Mouse (Mus musculus): ENCODE results near the gene Rita1. TPM values are rescaled to one million over a fixed set of nuclear protein-coding genes. Genes with fewer than 3 reads are reported as not detected.

The Rita1 gene
- polyA plus RNA-seq (2015; fragmentation: Illumina TruSeq; extraction: RNeasy Lipid Tissue Mini Kit (QIAGEN cat#74804); ENCODE audit: insufficient read depth, low replicate concordance) = 2.0 TPM

DNA sequence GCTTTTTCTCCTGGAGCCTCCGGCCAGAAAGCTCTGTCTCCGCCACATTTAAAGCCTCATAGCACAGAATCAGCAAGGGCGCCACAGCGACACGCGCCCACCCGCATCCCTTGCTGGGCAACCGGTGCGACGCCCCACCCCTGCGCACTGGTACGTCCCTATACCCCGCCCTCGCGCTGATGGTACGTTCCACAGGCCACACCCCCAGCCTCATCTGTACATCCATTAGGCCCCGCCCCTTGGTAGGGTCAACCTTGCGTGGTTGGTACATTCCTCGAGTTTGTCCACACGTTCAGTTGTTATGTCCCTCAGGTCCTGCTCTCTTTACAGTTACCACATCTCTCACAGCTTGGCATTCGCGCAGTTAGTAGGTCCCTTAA is at the start of gene Rita1, which contains the start of gene Ddx54:
Rita1 (minus strand) TSS at position 148 of the 380 bp plus-strand sequence.
Ddx54 (plus strand) TSS at position 298 of the 380 bp plus-strand sequence.

GRCm38 (mm10) chr5:120648569-120649373 is 36.4 kb upstream of the Rita1 start, which contains the start of gene Rasal1:
Gene Rasal1, plus strand, starts transcription at chr5:120648812.

DNA sequence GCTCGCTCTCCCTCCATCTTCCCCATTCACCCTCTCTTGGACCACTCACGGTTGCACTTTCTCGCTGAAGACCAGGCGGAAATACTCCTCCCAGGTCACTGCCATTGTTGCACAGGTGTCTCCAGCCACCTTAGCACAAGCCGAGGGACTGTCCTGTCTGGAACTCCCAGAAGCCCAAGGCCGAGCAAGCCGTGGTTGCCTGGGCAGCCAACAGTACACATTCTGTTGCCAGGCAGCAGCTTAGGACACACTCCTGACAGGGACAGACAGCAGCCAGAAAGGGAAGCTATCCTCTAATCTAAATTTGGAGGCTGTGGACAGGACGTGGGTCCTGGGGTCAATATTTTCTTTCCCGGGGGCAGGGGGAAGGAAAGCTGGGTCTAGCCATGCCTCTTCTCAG is 21.7 kb upstream of the Rita1 start, which contains the start of gene Cfap73:
Cfap73 (minus strand) TSS at position 105 of the 400 bp plus-strand sequence.

DNA sequence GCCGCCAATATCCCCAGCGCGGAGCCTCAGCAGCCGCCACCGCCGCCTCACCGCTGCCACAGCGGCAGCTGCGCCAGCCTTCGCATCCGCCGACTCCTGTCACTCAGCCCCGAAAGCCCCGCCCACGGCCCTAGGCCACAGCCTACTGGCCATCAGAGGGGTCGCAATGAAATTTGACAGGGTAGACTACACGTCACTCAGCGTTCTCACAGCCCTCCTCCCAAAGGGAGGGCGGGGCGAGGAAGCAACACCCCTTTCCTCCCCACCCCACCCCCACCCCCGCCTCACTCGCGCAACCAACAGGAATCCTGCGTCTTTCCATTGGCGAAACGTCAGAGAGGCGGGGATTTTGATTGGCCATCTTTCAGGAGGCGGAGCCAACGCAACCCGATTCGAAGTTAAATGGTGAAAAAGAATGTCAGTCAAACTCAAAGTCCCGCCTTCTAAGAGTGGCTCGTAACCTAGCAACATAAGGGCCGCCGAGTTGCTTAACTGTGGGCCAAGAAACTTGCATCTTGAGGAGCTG is 23.8 kb downstream of the Rita1 start, which contains the start of the genes Tpcn1 and Iqcd:
Tpcn1 (minus strand) TSS at position 105 of the 526 bp plus-strand sequence.
Iqcd (plus strand) TSS at position 448 of the 526 bp plus-strand sequence.

Other genes with a start within 250 kb of the Rita1 start
- not detected for gene Lhx5, start 180.9 kb downstream of the Rita1 start, polyA plus RNA-seq (2015; fragmentation: Illumina TruSeq; extraction: RNeasy Lipid Tissue Mini Kit (QIAGEN cat#74804); ENCODE audit: insufficient read depth, low replicate concordance)
- not detected for gene Sdsl, start 139.8 kb downstream of the Rita1 start, polyA plus RNA-seq (2015; fragmentation: Illumina TruSeq; extraction: RNeasy Lipid Tissue Mini Kit (QIAGEN cat#74804); ENCODE audit: insufficient read depth, low replicate concordance)
- not detected for gene Sds, start 136.1 kb downstream of the Rita1 start, polyA plus RNA-seq (2015; fragmentation: Illumina TruSeq; extraction: RNeasy Lipid Tissue Mini Kit (QIAGEN cat#74804); ENCODE audit: insufficient read depth, low replicate concordance)
- gene Plbd2, start 109.0 kb downstream of the Rita1 start, polyA plus RNA-seq (2015; fragmentation: Illumina TruSeq; extraction: RNeasy Lipid Tissue Mini Kit (QIAGEN cat#74804); ENCODE audit: insufficient read depth, low replicate concordance) = 10.3 TPM
- 26.0 TPM for gene Slc8b1, start 101.4 kb downstream of the Rita1 start, polyA plus RNA-seq (2015; fragmentation: Illumina TruSeq; extraction: RNeasy Lipid Tissue Mini Kit (QIAGEN cat#74804); ENCODE audit: insufficient read depth, low replicate concordance)
- gene Tpcn1, start 23.9 kb downstream of the Rita1 start, polyA plus RNA-seq (2015; fragmentation: Illumina TruSeq; extraction: RNeasy Lipid Tissue Mini Kit (QIAGEN cat#74804); ENCODE audit: insufficient read depth, low replicate concordance) = 11.5 TPM
- 0.39 TPM for gene Iqcd, start 23.6 kb downstream of the Rita1 start, polyA plus RNA-seq (2015; fragmentation: Illumina TruSeq; extraction: RNeasy Lipid Tissue Mini Kit (QIAGEN cat#74804); ENCODE audit: insufficient read depth, low replicate concordance)
- 15.6 TPM for gene Ddx54, start 150 bp upstream of the Rita1 start, polyA plus RNA-seq (2015; fragmentation: Illumina TruSeq; extraction: RNeasy Lipid Tissue Mini Kit (QIAGEN cat#74804); ENCODE audit: insufficient read depth, low replicate concordance)
- gene Cfap73, start 21.6 kb upstream of the Rita1 start, polyA plus RNA-seq (2015; fragmentation: Illumina TruSeq; extraction: RNeasy Lipid Tissue Mini Kit (QIAGEN cat#74804); ENCODE audit: insufficient read depth, low replicate concordance) = not detected
- gene Rasal1, start 36.2 kb upstream of the Rita1 start, polyA plus RNA-seq (2015; fragmentation: Illumina TruSeq; extraction: RNeasy Lipid Tissue Mini Kit (QIAGEN cat#74804); ENCODE audit: insufficient read depth, low replicate concordance) = 3.3 TPM
- 55.9 TPM for gene Dtx1, start 99.3 kb upstream of the Rita1 start, polyA plus RNA-seq (2015; fragmentation: Illumina TruSeq; extraction: RNeasy Lipid Tissue Mini Kit (QIAGEN cat#74804); ENCODE audit: insufficient read depth, low replicate concordance)
- 14.9 TPM for gene Oas2, start 137.3 kb upstream of the Rita1 start, polyA plus RNA-seq (2015; fragmentation: Illumina TruSeq; extraction: RNeasy Lipid Tissue Mini Kit (QIAGEN cat#74804); ENCODE audit: insufficient read depth, low replicate concordance)
- 7.4 TPM for gene Oas3, start 165.1 kb upstream of the Rita1 start, polyA plus RNA-seq (2015; fragmentation: Illumina TruSeq; extraction: RNeasy Lipid Tissue Mini Kit (QIAGEN cat#74804); ENCODE audit: insufficient read depth, low replicate concordance)
- gene Oas1e, start 182.9 kb upstream of the Rita1 start, polyA plus RNA-seq (2015; fragmentation: Illumina TruSeq; extraction: RNeasy Lipid Tissue Mini Kit (QIAGEN cat#74804); ENCODE audit: insufficient read depth, low replicate concordance) = 0.21 TPM
- 15.3 TPM for gene Oas1c, start 199.9 kb upstream of the Rita1 start, polyA plus RNA-seq (2015; fragmentation: Illumina TruSeq; extraction: RNeasy Lipid Tissue Mini Kit (QIAGEN cat#74804); ENCODE audit: insufficient read depth, low replicate concordance)
- not detected for gene Oas1f, start 234.8 kb upstream of the Rita1 start, polyA plus RNA-seq (2015; fragmentation: Illumina TruSeq; extraction: RNeasy Lipid Tissue Mini Kit (QIAGEN cat#74804); ENCODE audit: insufficient read depth, low replicate concordance)
- not detected for gene Oas1h, start 248.8 kb upstream of the Rita1 start, polyA plus RNA-seq (2015; fragmentation: Illumina TruSeq; extraction: RNeasy Lipid Tissue Mini Kit (QIAGEN cat#74804); ENCODE audit: insufficient read depth, low replicate concordance)